Mouse (Mus musculus) kidney, adult 2 months (tissue): ENCODE results near the gene Vstm5.

Experiments
- CTCF ChIP-seq: fragments of 200-500 bp; conservative IDR thresholded peaks from 2 replicates; pipeline ENCODE4 v1.5.1; 2011; ENCODE audit warnings: low read depth, mild to moderate bottlenecking, control low read depth, low read length, moderate library complexity, mixed read lengths; ENCODE audit not compliant: insufficient read depth, insufficient read length
- POLR2A ChIP-seq: fragments of 200-500 bp; IDR thresholded peaks from one replicate; pipeline ENCODE4 v1.6.1; 2011; ENCODE audit warnings: low read depth, low read length, control low read depth

GRCm38 (mm10) chr9:15300056-15300455, 61.2 kb downstream of the Vstm5 start:
- TF ChIP-seq CTCF: no peak
- no peak for TF ChIP-seq POLR2A
